Mouse (Mus musculus) G1E (cell line): ENCODE measurements around the gene Wdr5b.

Source experiments
- CTCF ChIP-seq: IDR thresholded peaks from 2 replicates; pipeline ENCODE4 v1.5.1; 2012; ENCODE audit warnings: low read depth, low read length, inconsistent platforms, mixed read lengths
- GATA1 ChIP-seq: IDR thresholded peaks from 2 replicates; pipeline ENCODE4 v1.6.1; 2012; ENCODE audit warnings: borderline replicate concordance, low read length, inconsistent platforms, mixed read lengths

GRCm38 (mm10) chr16:36087846-36088245 lies 46.9 kb downstream of the Wdr5b start:
- TF ChIP-seq CTCF (no peak), GATA1 (no peak)
